Mouse (Mus musculus) ES-CJ7 (cell line): ENCODE results near the gene Ppil4.

Experiments used
- DNase-seq: peaks from one replicate; pipeline ENCODE4 v3.0.0; 2011; ENCODE audit warnings: low read depth, low spot score

Gene Ppil4

GRCm38 (mm10) chr10:7824663-7825280, 32.1 kb downstream of the Ppil4 start:
- DNase-seq: no peak

GRCm38 (mm10) chr10:7825281-7825665, 32.6 kb downstream of the Ppil4 start:
- DNase-seq: no peak

GRCm38 (mm10) chr10:7826106-7826505, 33.4 kb downstream of the Ppil4 start:
- no peak for DNase-seq

GRCm38 (mm10) chr10:7832171-7832676, 39.5 kb downstream of the Ppil4 start, which contains the start of gene Zc3h12d:
Gene Zc3h12d (plus strand): TSS chr10:7832470.
- peak; percentile 41 for DNase-seq

- no peak for DNase-seq
These were observed 40.9 kb downstream of the Ppil4 start for GRCm38 (mm10) chr10:7833377-7834165.

- DNase-seq: no peak
These were observed 42.1 kb downstream of the Ppil4 start for GRCm38 (mm10) chr10:7834671-7835225.

GRCm38 (mm10) chr10:7836902-7837301, 44.2 kb downstream of the Ppil4 start:
- DNase-seq: peak; percentile 12

GRCm38 (mm10) chr10:7837446-7837845, 44.8 kb downstream of the Ppil4 start:
- DNase-seq: no peak

GRCm38 (mm10) chr10:7838036-7838435, 45.3 kb downstream of the Ppil4 start:
- no peak for DNase-seq

- DNase-seq: no peak
These were observed 46.3 kb downstream of the Ppil4 start for GRCm38 (mm10) chr10:7838874-7839421.

GRCm38 (mm10) chr10:7839551-7840352, 47.1 kb downstream of the Ppil4 start:
- DNase-seq: no peak

- no peak for DNase-seq
These were observed 47.7 kb downstream of the Ppil4 start for GRCm38 (mm10) chr10:7840353-7840733.

- DNase-seq: no peak
These were observed 48.1 kb downstream of the Ppil4 start for GRCm38 (mm10) chr10:7840785-7841184.

GRCm38 (mm10) chr10:7841571-7842080, 48.9 kb downstream of the Ppil4 start:
- DNase-seq: no peak

- DNase-seq: no peak
These were observed 50.5 kb downstream of the Ppil4 start for GRCm38 (mm10) chr10:7843181-7843580.

- DNase-seq: no peak
These were observed 51.5 kb downstream of the Ppil4 start for GRCm38 (mm10) chr10:7844161-7844560.

GRCm38 (mm10) chr10:7845136-7845535, 52.4 kb downstream of the Ppil4 start:
- DNase-seq: no peak

- no peak for DNase-seq
These were observed 53.3 kb downstream of the Ppil4 start for GRCm38 (mm10) chr10:7845991-7846390.

GRCm38 (mm10) chr10:7847166-7847605, 54.5 kb downstream of the Ppil4 start:
- DNase-seq: no peak

- DNase-seq: no peak
These were observed 59.2 kb downstream of the Ppil4 start for GRCm38 (mm10) chr10:7851891-7852290.

GRCm38 (mm10) chr10:7860494-7860893, 67.8 kb downstream of the Ppil4 start:
- no peak for DNase-seq
